Mouse (Mus musculus) erythroblast, embryonic 14.5 days (primary cell): ENCODE data around the gene Tmem35b.

Experiments
- GATA1 ChIP-seq: IDR thresholded peaks from 2 replicates; pipeline ENCODE4 v1.6.1; 2012; ENCODE audit warnings: low read length, inconsistent platforms, mixed read lengths
- TAL1 ChIP-seq: IDR thresholded peaks from 3 replicates; pipeline ENCODE4 v1.6.1; 2012; ENCODE audit warnings: low read length, inconsistent platforms, mixed read lengths

GRCm38 (mm10) chr4:127177961-127178360 lies 54.5 kb downstream of the Tmem35b start:
- no peak for TF ChIP-seq GATA1
- TF ChIP-seq TAL1, result no peak
